Mouse (Mus musculus) E14TG2a.4 (cell line): ENCODE data around the gene Nprl3.

Experiments used
- CTCF ChIP-seq: conservative IDR thresholded peaks from 2 replicates; pipeline ENCODE4 v1.5.1; 2014; ENCODE audit warnings: low read length
- POU5F1 ChIP-seq: IDR thresholded peaks from 2 replicates; pipeline ENCODE4 v1.6.1; 2014; ENCODE audit warnings: low read length, borderline replicate concordance

- no peak for TF ChIP-seq CTCF
- TF ChIP-seq POU5F1: no peak
Observed at GRCm38 (mm10) chr11:32281416-32282144, 14.1 kb upstream of the Nprl3 start.
